Mouse (Mus musculus) lung, adult 2 months (tissue): ENCODE data around the gene Hsd3b4.
"Not testable (repeated sequence)": the region's sequence is repeated elsewhere in the genome, so short reads cannot be mapped to it uniquely, and the experiment has no call there.

Source experiments
- CTCF ChIP-seq: fragments of 200-500 bp; IDR thresholded peaks from 2 replicates; pipeline ENCODE4 v1.5.1; 2011; ENCODE audit warnings: mild to moderate bottlenecking, low read length, control low read depth; ENCODE audit not compliant: insufficient read depth
- POLR2A ChIP-seq: fragments of 200-500 bp; IDR thresholded peaks from 2 replicates; pipeline ENCODE4 v1.6.1; 2011; ENCODE audit warnings: low read depth, mild to moderate bottlenecking, control low read depth, low read length, borderline replicate concordance; ENCODE audit errors: extremely low read depth

- not testable (repeated sequence) for TF ChIP-seq CTCF, POLR2A
Observed at GRCm38 (mm10) chr3:98471057-98471456, 39.3 kb downstream of the Hsd3b4 start.
